Mouse (Mus musculus) E14TG2a.4 (cell line): ENCODE data around the gene Twsg1.

ENCODE experiments used
- H3K27me3 ChIP-seq: 2 replicates; pipeline ENCODE4 v1.6.1; 2014; ENCODE audit warnings: low read length, control low read depth; ENCODE audit not compliant: insufficient read depth
- H3K36me3 ChIP-seq: 2 replicates; pipeline ENCODE4 v1.6.1; 2014; ENCODE audit warnings: low read length, control low read depth; ENCODE audit not compliant: insufficient read depth
- H3K4me1 ChIP-seq: replicated peaks from 2 replicates; pipeline ENCODE4 v1.6.1; 2014; ENCODE audit warnings: low read depth, low read length, control low read depth
- H3K4me3 ChIP-seq: replicated peaks from 2 replicates; pipeline ENCODE4 v1.5.1; 2014; ENCODE audit warnings: mild to moderate bottlenecking, low read length
- H3K9me3 ChIP-seq: 2 replicates; pipeline ENCODE4 v1.6.1; 2014; ENCODE audit warnings: low read length, control low read depth
- CTCF ChIP-seq: conservative IDR thresholded peaks from 2 replicates; pipeline ENCODE4 v1.5.1; 2014; ENCODE audit warnings: low read length
- NANOG ChIP-seq: IDR thresholded peaks from 2 replicates; pipeline ENCODE4 v1.6.1; 2014; ENCODE audit warnings: borderline replicate concordance, low read length, mixed read lengths
- POU5F1 ChIP-seq: IDR thresholded peaks from 2 replicates; pipeline ENCODE4 v1.6.1; 2014; ENCODE audit warnings: low read length, borderline replicate concordance

Twsg1 gene

GRCm38 (mm10) chr17:65889476-65889875, 61.5 kb downstream of the Twsg1 start:
- Histone ChIP-seq H3K36me3 (no peaks in the 10 kb centered on the region), H3K4me1 (peaks cover 19% of the 10 kb centered on the region), H3K9me3 (no peaks in the 10 kb centered on the region), H3K4me3 (no peak overlapping the region), H3K27me3 (no peaks in the 10 kb centered on the region)
- TF ChIP-seq NANOG (no peak), POU5F1 (no peak), CTCF (no peak)

GRCm38 (mm10) chr17:65886571-65886970, 64.5 kb downstream of the Twsg1 start:
- no peaks in the 10 kb centered on the region for H3K9me3 ChIP-seq
- no peaks in the 10 kb centered on the region for H3K36me3 ChIP-seq
- TF ChIP-seq NANOG: no peak
- TF ChIP-seq POU5F1: no peak
- H3K27me3 ChIP-seq: no peaks in the 10 kb centered on the region
- peaks cover 45% of the 10 kb centered on the region for H3K4me1 ChIP-seq
- peak overlapping the region; percentile 97 for H3K4me3 ChIP-seq

DNA sequence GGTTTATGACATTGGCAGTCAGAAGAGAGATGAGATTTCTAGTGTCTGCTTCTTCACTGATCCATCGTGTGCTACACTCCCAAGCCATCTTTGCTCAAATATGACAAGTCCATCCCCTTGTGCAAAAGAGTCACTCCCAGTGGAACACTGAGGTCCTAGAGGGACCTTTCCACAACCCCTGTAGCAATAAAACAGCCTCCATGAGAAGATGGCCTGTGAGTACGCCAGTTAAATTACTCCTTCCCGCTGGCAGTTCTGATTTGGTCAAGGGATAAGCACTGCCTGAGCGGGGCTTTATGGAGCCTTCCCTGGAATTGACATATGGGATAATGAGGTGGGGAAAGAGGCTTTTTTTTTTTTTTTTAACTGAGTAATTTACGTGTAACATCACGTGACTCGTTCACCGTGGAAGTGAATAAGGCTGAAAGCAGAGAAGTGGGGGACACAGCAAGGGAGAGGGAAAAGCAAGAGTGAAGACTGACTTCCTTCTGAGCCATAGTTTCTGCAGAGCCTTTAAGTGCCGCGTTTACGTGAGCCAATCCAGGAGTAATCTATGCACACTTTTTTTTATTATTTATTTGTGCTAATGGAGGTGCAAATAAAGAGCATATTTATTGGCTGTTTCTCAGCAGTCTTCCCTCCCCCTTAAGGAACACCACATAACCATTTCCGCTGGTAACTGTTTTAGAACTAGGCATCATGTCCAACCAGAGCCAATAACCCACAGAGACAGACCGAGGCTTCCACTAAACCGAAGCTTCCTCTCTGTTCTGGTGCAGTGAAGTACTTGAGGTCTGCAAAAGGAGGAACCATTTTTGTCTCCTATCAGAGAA, 65.1 kb downstream of the Twsg1 start, which contains the start of gene Ralbp1:
Ralbp1 (minus strand) TSS at position 102 of the 833 bp plus-strand sequence.
- Histone ChIP-seq H3K36me3 (no peaks in the 10 kb centered on the region), H3K4me1 (peaks cover 51% of the 10 kb centered on the region), H3K27me3 (no peaks in the 10 kb centered on the region), H3K9me3 (no peaks in the 10 kb centered on the region), H3K4me3 (peak within 1 kb of the TSS; percentile 97)
- no peak for TF ChIP-seq POU5F1
- no peak for TF ChIP-seq NANOG
- no peak for TF ChIP-seq CTCF

GRCm38 (mm10) chr17:65885398-65885696, 65.7 kb downstream of the Twsg1 start:
- no peak for TF ChIP-seq CTCF
- no peak for TF ChIP-seq NANOG
- TF ChIP-seq POU5F1: no peak
- Histone ChIP-seq H3K36me3 (no peaks in the 10 kb centered on the region), H3K4me1 (peaks cover 57% of the 10 kb centered on the region)

GRCm38 (mm10) chr17:65884691-65885397, 66.2 kb downstream of the Twsg1 start:
- Histone ChIP-seq H3K4me3 (peak overlapping the region; percentile 97), H3K4me1 (peaks cover 62% of the 10 kb centered on the region), H3K36me3 (no peaks in the 10 kb centered on the region), H3K9me3 (no peaks in the 10 kb centered on the region), H3K27me3 (no peaks in the 10 kb centered on the region)
- no peak for TF ChIP-seq POU5F1
- no peak for TF ChIP-seq NANOG
- TF ChIP-seq CTCF: no peak

More at GRCm38 (mm10) chr17:65885398-65885696, 65.7 kb downstream of the Twsg1 start:
- Histone ChIP-seq H3K4me3 (peak overlapping the region; percentile 97), H3K9me3 (no peaks in the 10 kb centered on the region), H3K27me3 (no peaks in the 10 kb centered on the region)

GRCm38 (mm10) chr17:65884061-65884669, 66.9 kb downstream of the Twsg1 start:
- Histone ChIP-seq H3K4me3 (peak overlapping the region; percentile 97), H3K27me3 (no peaks in the 10 kb centered on the region), H3K4me1 (peaks cover 69% of the 10 kb centered on the region), H3K9me3 (no peaks in the 10 kb centered on the region), H3K36me3 (no peaks in the 10 kb centered on the region; the same call in 1 of the 2 replicates)
- TF ChIP-seq POU5F1: no peak
- TF ChIP-seq NANOG: no peak
- no peak for TF ChIP-seq CTCF

GRCm38 (mm10) chr17:65877026-65877425, 74.0 kb downstream of the Twsg1 start:
- Histone ChIP-seq H3K27me3 (no peaks in the 10 kb centered on the region), H3K36me3 (peaks cover 18% of the 10 kb centered on the region), H3K4me3 (peak overlapping the region; percentile 50), H3K9me3 (no peaks in the 10 kb centered on the region), H3K4me1 (peaks cover 100% of the 10 kb centered on the region)
- no peak for TF ChIP-seq POU5F1

- Histone ChIP-seq H3K36me3 (peaks cover 21% of the 10 kb centered on the region), H3K27me3 (no peaks in the 10 kb centered on the region), H3K4me1 (peaks cover 100% of the 10 kb centered on the region), H3K4me3 (peak overlapping the region; percentile 57), H3K9me3 (no peaks in the 10 kb centered on the region)
- TF ChIP-seq CTCF (no peak), NANOG (no peak), POU5F1 (no peak)
Measured at GRCm38 (mm10) chr17:65873834-65874233, 77.2 kb downstream of the Twsg1 start.
